Mouse (Mus musculus) stomach, postnatal 0 days (tissue): ENCODE measurements at regions not wholly inside any gene's neighbourhood (a gene's known extent, or its start where the extent isn't known, plus 50 kb on each side); places are given as distances from the start of the nearest gene placed in this dataset.
"Not testable (repeated sequence)": the region's sequence is repeated elsewhere in the genome, so short reads cannot be mapped to it uniquely, and the experiment has no call there.

ENCODE experiments used
- ATAC-seq: fragments of 200-750 bp; cut with Nextera tagmentation; 2 replicates; pipeline ENCODE4 v1.8.0; 2017; ENCODE audit not compliant: low FRiP score, low TSS enrichment
- DNase-seq: peaks from one replicate; pipeline ENCODE4 v3.0.0-alpha.2; 2016; ENCODE audit warnings: low spot score
- H3K27ac ChIP-seq: fragments of 300-500 bp; sonication (generic); replicated peaks from 2 replicates; pipeline ENCODE4 v1.5.1; 2014; ENCODE audit warnings: mild to moderate bottlenecking, control low read depth
- H3K27me3 ChIP-seq: fragments of 300-500 bp; sonication (generic); 2 replicates; pipeline ENCODE4 v1.6.1; 2014; ENCODE audit warnings: low read length; ENCODE audit not compliant: control insufficient read depth, insufficient read depth
- H3K36me3 ChIP-seq: fragments of 300-500 bp; sonication (generic); 2 replicates; pipeline ENCODE4 v1.6.1; 2014; ENCODE audit warnings: low read length, mixed read lengths; ENCODE audit not compliant: control insufficient read depth, insufficient read depth
- H3K4me1 ChIP-seq: fragments of 300-500 bp; sonication (generic); replicated peaks from 2 replicates; pipeline ENCODE4 v1.6.1; 2014; ENCODE audit warnings: antibody characterized with exemption; ENCODE audit not compliant: control insufficient read depth, insufficient read depth
- H3K4me2 ChIP-seq: fragments of 300-500 bp; sonication (generic); replicated peaks from 2 replicates; pipeline ENCODE4 v1.6.1; 2014; ENCODE audit warnings: low read depth, mild to moderate bottlenecking, control low read depth, moderate library complexity
- H3K4me3 ChIP-seq: fragments of 300-500 bp; sonication (generic); 2 replicates; pipeline ENCODE4 v1.5.1; 2014; ENCODE audit warnings: low read depth, low read length, control low read depth
- H3K9ac ChIP-seq: fragments of 300-500 bp; sonication (generic); 2 replicates; pipeline ENCODE4 v1.6.1; 2014; ENCODE audit warnings: mild to moderate bottlenecking, low read length, control low read depth, mixed read lengths
- H3K9me3 ChIP-seq: fragments of 300-500 bp; sonication (generic); 2 replicates; pipeline ENCODE4 v1.6.1; 2016; ENCODE audit warnings: low read length; ENCODE audit not compliant: control insufficient read depth
- CTCF ChIP-seq: IDR thresholded peaks from 2 replicates; pipeline ENCODE4 v1.5.1; 2016; ENCODE audit warnings: antibody characterized with exemption, low read depth, mild to moderate bottlenecking, moderate library complexity
- EP300 ChIP-seq: optimal IDR thresholded peaks from 2 replicates; pipeline ENCODE3; 2016; ENCODE audit warnings: antibody characterized with exemption
- WGBS: fragments of 180-500 bp; shearing (Covaris S2); extraction: QIAGEN DNeasy Blood & Tissue Kit; methylation state at CpG from one replicate; pipeline ENCODE4 v1.1.7; 2014; 5-methylcytosine and 5-hydroxymethylcytosine counted together

DNA sequence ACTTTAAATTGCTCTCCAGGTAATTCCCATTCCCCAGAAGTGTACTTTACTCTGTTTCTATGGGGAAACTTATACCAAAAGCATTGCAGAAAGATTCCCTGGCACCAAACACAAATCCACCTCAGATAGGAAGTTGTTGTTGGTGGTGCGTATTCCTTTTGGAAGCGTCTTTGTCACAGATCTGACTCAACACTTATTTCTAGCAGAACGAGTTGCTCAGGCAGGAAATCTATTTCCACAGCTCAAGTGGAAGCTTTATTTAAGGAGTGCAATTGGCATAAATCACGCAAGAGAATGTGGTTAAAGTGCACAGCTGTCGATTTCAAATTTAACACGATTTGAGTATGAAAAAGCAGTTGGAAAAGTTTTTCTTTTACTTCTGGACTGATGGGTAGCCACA lies 436.9 kb upstream of the Ghitm start:
- H3K9me3 ChIP-seq = no peaks in the 10 kb centered on the region
- no peaks in the 10 kb centered on the region for H3K27me3 ChIP-seq
- TF ChIP-seq CTCF (no peak), EP300 (no peak)
- no peak overlapping the region for H3K9ac ChIP-seq
- no peak for ATAC-seq
- H3K36me3 ChIP-seq = no peaks in the 10 kb centered on the region
- WGBS = 48% methylated on average over 6 of the region's 6 CpGs
- no peak overlapping the region for H3K4me2 ChIP-seq
- no peaks in the 10 kb centered on the region for H3K4me1 ChIP-seq
- H3K4me3 ChIP-seq = no peak overlapping the region
- DNase-seq = no peak
- no peak overlapping the region for H3K27ac ChIP-seq

DNA sequence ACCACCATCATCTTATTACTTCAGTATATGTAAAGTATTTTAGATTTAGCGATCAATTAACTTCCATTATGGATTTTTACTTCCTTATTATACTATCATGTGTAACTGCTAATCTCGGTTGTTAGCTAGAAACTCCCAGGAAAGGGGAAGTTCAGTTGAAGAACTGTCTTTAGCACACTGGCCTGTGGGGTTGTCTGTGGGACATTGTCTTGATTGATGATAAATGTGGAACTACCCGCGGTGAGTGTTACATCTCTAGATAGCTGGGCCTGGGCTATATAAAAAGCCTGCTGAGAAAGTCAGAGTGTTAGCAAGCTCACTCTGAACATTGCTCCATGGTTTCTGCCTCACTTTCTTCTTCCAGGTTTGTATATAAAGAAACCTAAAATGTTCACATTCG lies 423.2 kb upstream of the Ghitm start:
- no peak overlapping the region for H3K4me3 ChIP-seq
- H3K9me3 ChIP-seq = no peaks in the 10 kb centered on the region
- no peaks in the 10 kb centered on the region for H3K27me3 ChIP-seq
- no peaks in the 10 kb centered on the region for H3K4me1 ChIP-seq
- TF ChIP-seq CTCF = no peak
- no peak for TF ChIP-seq EP300
- no peak for ATAC-seq
- H3K9ac ChIP-seq = no peak overlapping the region
- H3K4me2 ChIP-seq = no peak overlapping the region
- H3K36me3 ChIP-seq = no peaks in the 10 kb centered on the region
- WGBS = 72% methylated on average over 5 of the region's 5 CpGs
- DNase-seq = no peak
- no peak overlapping the region for H3K27ac ChIP-seq

DNA sequence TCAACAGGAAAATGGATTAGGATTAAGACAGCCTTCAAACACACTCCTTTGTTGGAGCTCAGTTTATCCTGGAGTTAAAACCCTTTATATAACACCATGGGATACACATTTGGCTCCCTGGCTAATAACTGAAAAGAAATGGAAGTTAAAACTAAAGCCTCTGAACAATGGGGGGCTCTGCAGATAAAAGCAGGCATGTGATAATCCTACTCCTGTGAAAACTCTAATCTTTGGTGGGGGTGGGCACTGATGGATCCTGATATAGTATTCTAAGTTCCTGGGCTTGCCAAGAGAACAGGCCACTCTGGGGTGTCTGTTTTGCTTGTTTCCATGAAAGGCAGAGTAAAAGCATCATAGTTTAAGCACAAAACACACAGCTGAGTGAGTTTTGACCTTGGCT lies 388.5 kb upstream of the Ghitm start:
- no peak overlapping the region for H3K4me2 ChIP-seq
- ATAC-seq (no peak), DNase-seq (no peak)
- no peak overlapping the region for H3K27ac ChIP-seq
- no peak overlapping the region for H3K4me3 ChIP-seq
- TF ChIP-seq CTCF (no peak), EP300 (no peak)
- H3K9me3 ChIP-seq = no peaks in the 10 kb centered on the region
- no peak overlapping the region for H3K9ac ChIP-seq
- no peaks in the 10 kb centered on the region for H3K4me1 ChIP-seq
- H3K36me3 ChIP-seq = no peaks in the 10 kb centered on the region
- H3K27me3 ChIP-seq = no peaks in the 10 kb centered on the region

DNA sequence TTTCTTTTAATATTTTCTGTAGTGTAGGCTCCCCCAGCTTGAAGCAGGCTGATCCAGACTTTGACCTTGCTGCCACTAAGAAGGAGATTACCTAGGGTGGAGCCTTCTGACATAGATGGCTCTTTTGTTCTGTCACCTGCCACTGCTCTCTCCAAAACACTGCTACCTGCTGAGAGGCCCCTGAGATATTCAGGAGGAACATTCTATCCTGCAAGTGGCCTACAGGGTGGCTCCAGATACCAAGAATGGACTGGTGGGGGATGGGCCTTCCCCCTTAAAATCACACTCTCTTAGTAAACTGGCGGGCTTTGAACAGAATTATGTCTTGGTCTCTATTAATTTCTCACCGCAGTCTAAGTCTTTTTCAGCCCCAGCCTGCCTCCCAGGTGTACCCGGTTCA lies 385.6 kb upstream of the Ghitm start:
- not testable (repeated sequence) for H3K9me3 ChIP-seq, H3K4me1 ChIP-seq, H3K27me3 ChIP-seq, ATAC-seq, H3K4me3 ChIP-seq, H3K9ac ChIP-seq, H3K36me3 ChIP-seq, DNase-seq, H3K27ac ChIP-seq, H3K4me2 ChIP-seq
- 72% methylated on average over 3 of the region's 3 CpGs for WGBS

DNA sequence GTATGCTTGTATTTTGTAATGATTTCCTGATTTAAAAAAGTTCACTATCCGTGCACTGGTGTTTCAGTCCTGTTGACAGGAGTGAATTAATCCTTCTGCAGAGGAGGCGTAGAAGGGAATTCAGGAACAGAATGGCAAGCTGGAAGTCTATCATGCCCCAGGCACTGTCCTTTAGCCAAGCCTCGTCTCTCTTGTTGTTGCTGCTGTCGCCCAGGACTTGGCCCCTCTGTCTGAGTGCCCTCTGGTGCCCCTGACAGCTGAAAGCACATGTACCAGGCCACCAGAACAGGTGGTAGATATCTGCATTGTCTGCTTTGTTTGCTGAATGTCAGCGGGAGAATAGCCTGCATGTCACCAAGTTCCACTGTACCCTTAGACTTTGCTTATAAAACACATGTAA lies 370.2 kb upstream of the Ghitm start:
- Histone ChIP-seq H3K4me3 (no peak overlapping the region), H3K4me1 (no peaks in the 10 kb centered on the region), H3K27ac (no peak overlapping the region), H3K27me3 (no peaks in the 10 kb centered on the region), H3K9me3 (no peaks in the 10 kb centered on the region), H3K4me2 (no peak overlapping the region), H3K9ac (no peak overlapping the region), H3K36me3 (no peaks in the 10 kb centered on the region)
- ATAC-seq (no peak), DNase-seq (no peak)
- TF ChIP-seq EP300 = no peak
- no peak for TF ChIP-seq CTCF
- WGBS = 57% methylated on average over 5 of the region's 5 CpGs

DNA sequence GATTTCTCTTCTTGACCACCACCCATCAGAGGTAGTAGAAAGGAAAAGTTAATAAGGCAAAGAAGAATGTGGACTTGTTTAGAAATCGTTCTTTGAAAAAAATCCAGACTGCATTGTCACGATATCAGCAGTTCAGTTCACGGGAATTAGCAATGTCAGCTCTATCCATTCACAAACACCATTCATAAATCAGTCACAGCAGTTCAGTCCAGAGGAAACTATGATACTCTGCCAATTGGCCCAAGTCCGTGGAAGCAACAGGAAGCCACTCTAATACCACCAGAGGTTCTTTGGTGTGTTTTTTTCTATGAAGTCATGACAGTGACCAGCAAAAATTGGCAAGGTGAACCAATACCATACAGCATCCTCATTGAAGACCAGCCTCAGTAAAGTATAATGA lies 355.6 kb upstream of the Ghitm start:
- DNase-seq = no peak
- H3K4me1 ChIP-seq = no peaks in the 10 kb centered on the region
- ATAC-seq = no peak
- no peaks in the 10 kb centered on the region for H3K9me3 ChIP-seq
- H3K4me3 ChIP-seq = no peak overlapping the region
- no peaks in the 10 kb centered on the region for H3K27me3 ChIP-seq
- H3K4me2 ChIP-seq = no peak overlapping the region
- no peaks in the 10 kb centered on the region for H3K36me3 ChIP-seq
- H3K27ac ChIP-seq = no peak overlapping the region
- 70% methylated on average over 4 of the region's 4 CpGs for WGBS
- no peak for TF ChIP-seq EP300
- no peak for TF ChIP-seq CTCF
- H3K9ac ChIP-seq = no peak overlapping the region
